Mouse (Mus musculus) frontal cortex, postnatal 14 days (tissue): ENCODE results near the gene Psmg3.

Experiments
- DNase-seq, 2 experiments: peaks; one replicate each; pipeline ENCODE4 v3.0.0; 2022; ENCODE audit warnings: low spot score in 2 of 2

Psmg3 gene

DNA sequence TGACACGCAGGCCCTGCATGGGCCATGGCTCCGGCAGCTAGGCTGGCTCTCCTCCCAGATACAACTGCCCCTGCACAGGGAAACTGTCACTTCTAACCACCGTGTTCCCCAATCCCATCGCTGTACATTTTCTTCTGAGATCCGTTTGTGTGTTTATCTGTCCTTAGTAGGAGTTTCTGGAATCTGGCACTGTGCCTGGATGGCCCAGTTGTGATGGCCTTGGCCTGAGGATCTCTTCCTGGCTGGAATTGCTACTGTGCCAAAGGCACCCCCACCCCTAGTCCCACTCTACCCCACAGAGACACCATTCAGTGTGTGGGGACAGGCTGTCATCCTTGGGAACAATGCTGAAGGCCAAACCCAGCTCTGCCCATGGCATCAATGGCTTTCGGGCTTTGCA, 10.7 kb downstream of the Psmg3 start:
- DNase-seq = no peak

- DNase-seq = no peak
These were observed 12.7 kb downstream of the Psmg3 start for GRCm38 (mm10) chr5:139813963-139814381.

- no peak for DNase-seq
These were observed 13.6 kb downstream of the Psmg3 start for GRCm38 (mm10) chr5:139813126-139813490.

DNA sequence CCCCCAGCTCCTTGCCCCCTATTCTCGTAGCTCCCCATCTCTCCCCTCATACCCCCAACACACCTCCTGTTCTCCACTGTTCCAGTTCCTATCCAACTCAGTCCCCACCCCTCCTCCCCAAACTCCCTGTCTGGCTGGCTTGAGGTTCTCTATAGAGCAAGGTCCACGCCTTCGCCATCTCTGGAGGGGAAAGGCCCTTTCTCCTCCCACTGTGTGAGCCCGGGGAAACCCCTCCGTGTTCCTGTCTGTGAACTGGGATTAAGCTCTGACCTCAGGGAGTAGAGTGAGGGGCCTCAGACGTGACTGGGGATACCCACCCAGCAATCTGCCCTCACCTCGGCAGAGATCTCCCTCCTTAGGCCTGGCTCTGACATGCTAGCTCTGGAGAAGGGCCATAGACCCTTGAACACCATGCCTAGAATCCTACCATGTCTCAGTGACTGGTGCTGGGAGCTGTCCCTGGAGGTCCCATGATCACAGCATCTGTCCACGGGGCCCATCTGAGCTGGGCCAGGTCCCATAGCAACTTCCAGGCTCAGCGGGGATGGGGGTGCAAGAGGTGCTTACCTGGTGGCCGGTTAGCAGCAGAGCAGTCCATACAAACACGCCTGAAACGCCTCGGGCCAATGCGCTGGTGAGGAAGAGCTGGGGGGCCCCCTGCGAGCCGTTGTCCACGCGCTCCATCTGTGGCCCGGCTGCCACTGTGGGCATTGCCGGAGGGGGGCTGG, 14.1 kb downstream of the Psmg3 start:
- DNase-seq = no peak

- no peak for DNase-seq
These were observed 14.8 kb downstream of the Psmg3 start for GRCm38 (mm10) chr5:139811677-139812397.

- no peak for DNase-seq
These were observed 17.3 kb downstream of the Psmg3 start for GRCm38 (mm10) chr5:139809397-139809796.

GRCm38 (mm10) chr5:139805924-139806323, 20.8 kb downstream of the Psmg3 start:
- DNase-seq = no peak

DNA sequence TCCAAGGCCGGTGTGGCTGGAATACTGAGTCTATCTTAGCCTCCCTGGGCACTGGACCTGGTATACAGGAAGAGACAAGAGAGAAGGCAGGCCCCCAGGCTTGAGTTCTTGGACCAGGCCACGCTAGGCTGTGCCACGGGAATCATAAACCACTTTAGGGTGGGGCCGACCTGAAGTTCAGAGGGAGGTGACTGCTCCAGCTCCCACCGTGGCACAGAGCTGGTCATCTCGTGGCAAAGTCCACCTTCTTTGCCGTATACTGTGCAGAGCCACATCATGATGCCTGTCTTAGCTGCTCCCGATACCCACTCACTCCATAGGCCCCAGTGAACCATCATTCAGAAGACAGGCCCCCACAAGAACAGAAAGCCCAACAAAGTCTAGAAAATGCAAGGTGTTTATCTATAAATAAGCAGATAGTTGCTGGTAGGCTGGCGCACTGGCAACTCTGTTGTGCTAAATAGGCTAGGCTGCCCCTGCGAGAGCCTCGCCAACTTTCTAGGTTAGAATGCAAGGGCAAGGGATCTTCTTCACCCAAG, 22.0 kb downstream of the Psmg3 start:
- no peak for DNase-seq

DNA sequence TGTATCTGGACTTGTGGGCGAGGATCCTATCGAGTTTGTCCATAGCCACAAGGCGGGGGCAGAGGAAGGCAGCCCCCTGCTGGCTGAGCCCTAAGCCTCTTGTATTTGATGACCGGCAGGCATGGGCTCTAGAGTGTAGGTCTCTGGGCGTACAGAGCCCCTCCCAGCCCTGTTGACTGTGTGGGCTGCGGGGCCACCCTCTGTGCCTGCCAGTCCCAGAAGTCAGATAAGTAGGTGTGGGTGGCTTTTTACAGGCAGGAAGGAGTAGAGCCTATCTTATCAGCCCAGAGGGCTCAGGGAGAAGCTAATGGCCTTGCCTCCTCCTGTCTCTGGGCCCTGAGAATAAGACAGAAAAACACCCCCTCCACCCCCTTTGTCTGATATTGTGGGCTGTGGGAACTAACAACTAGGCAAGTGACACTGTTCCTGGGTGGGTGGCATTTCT, 22.6 kb downstream of the Psmg3 start:
- DNase-seq = no peak

- no peak for DNase-seq
These were observed 23.0 kb downstream of the Psmg3 start for GRCm38 (mm10) chr5:139803601-139804102.

DNA sequence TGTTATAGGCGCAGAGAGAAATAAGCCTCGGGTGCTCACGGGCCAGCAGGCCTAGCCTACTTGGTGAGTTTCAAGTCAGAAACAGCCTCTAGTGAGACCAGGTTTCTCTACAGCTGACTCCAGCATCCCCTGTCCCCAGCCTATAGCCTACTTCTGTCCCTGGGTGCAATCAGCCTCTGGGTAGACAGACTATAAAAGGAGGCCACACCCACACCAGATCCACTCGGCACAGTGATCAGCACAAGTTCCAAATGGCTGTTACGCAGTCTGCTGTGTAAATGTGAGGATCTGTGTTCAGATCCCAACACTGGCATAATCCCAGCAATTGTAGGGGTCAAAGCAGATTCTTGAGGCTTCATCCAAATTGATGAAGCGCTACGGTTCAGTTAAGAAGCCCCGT, 23.5 kb downstream of the Psmg3 start:
- DNase-seq = no peak

DNA sequence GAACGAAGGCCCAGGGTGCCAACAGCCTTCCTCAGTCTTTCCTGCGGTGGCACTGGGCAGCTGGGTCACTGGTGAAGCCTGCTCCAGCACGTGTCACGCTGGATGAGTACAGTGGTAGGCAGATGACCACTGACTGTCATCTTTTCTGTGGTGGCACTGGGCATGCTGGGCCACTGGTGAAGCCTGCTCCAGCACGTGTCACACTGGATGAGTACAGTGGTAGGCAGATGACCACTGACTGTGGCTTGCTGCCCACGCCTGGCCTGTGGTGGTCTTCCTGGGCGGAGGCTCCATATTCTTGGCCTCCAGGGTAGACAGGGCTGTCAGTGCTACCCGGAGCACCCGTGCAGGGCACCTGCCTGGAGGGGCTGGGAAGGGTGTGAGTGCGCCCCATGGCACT, 24.8 kb downstream of the Psmg3 start:
- DNase-seq = no peak

DNA sequence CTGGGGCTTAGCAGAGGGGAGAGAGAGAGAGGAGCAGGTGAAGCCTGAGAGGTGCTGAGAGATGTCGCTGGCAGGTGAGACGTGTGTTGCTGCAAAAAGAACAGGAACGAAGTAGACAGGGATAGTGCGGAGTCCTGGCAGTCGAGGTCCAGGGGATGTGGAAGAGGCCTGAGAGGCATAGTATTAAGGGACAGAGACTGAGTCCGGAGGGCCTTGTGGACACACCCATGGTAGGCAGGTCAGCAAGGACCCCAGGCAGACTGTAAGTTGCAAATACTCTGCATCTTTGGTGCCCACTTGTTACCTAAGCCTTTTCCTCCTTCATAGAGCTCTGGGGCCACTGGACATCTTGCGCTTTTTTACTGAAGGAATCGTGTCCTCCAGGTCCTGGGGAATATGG, 25.5 kb downstream of the Psmg3 start:
- no peak for DNase-seq

DNA sequence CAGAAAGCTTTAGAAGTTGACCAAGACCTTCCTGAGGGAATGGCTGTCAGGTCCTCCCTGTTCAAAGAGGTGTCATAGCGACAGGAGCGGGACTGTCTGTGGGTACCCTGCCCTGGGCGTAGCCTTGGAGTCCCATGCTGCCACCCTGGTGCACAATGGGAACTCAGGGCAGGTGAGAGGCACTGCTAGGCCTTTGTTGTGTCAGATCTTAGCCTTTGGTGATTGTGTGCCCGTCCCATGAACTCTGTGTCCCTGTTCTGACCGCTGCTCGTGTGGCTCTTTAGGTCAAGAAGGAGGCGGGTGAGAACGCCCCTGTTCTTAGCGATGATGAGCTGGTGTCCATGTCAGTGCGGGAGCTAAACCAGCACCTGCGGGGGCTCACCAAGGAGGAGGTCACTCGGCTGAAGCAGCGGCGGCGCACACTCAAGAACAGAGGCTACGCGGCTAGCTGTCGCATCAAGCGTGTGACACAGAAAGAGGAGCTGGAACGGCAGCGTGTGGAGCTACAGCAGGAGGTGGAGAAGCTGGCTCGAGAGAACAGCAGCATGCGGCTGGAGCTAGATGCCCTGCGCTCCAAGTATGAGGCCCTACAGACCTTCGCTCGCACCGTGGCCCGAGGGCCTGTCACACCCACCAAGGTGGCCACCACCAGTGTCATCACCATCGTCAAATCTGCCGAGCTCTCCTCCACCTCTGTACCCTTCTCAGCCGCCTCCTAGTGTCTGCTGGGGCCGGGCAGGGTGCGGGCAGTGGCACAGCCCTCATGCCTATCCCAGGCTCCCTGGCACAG, 26.7 kb downstream of the Psmg3 start:
- no peak for DNase-seq

DNA sequence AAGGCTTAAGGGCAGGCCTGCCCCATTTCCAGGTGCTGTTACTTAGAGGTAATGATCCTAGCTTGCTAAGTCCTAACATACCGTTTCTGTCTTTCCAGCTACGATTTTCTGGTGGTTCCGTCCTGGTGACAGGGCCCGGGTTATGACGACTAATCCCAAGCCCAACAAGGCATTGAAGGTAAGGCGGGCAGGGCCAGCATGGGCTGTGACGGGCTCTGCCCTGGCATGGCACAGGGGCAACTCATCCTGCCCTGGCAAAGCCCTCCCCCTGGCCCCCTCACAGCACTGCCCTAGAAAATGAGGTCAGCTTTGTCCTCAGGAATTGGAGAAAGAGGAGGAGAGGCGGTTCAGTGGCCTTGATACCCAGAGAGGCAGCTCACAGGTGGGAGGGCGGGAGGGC, 27.6 kb downstream of the Psmg3 start:
- DNase-seq = no peak

GRCm38 (mm10) chr5:139798168-139798900, 28.4 kb downstream of the Psmg3 start:
- DNase-seq = no peak

GRCm38 (mm10) chr5:139797473-139798167, 29.1 kb downstream of the Psmg3 start:
- DNase-seq = peak; percentile 74 to 81

GRCm38 (mm10) chr5:139796900-139797299, 29.8 kb downstream of the Psmg3 start:
- DNase-seq = peak in 1 of 2 experiments; percentile 44

GRCm38 (mm10) chr5:139796001-139796620, 30.6 kb downstream of the Psmg3 start:
- no peak for DNase-seq

GRCm38 (mm10) chr5:139794938-139795337, 31.7 kb downstream of the Psmg3 start:
- DNase-seq = no peak
